Mouse (Mus musculus): Measurements from ENCODE around the gene Hnrnph1. TPM values are rescaled to one million over a fixed set of nuclear protein-coding genes. Genes with fewer than 3 reads are reported as not detected.
A peak's percentile ranks its signal among the peaks of the same experiment; 100 is the strongest.

Hnrnph1 gene
- polyA plus RNA-seq (2015; fragmentation: Nextera tagmentation; extraction: Ambion mirVana), result 294 and 309 TPM in 2 replicates

DNA sequence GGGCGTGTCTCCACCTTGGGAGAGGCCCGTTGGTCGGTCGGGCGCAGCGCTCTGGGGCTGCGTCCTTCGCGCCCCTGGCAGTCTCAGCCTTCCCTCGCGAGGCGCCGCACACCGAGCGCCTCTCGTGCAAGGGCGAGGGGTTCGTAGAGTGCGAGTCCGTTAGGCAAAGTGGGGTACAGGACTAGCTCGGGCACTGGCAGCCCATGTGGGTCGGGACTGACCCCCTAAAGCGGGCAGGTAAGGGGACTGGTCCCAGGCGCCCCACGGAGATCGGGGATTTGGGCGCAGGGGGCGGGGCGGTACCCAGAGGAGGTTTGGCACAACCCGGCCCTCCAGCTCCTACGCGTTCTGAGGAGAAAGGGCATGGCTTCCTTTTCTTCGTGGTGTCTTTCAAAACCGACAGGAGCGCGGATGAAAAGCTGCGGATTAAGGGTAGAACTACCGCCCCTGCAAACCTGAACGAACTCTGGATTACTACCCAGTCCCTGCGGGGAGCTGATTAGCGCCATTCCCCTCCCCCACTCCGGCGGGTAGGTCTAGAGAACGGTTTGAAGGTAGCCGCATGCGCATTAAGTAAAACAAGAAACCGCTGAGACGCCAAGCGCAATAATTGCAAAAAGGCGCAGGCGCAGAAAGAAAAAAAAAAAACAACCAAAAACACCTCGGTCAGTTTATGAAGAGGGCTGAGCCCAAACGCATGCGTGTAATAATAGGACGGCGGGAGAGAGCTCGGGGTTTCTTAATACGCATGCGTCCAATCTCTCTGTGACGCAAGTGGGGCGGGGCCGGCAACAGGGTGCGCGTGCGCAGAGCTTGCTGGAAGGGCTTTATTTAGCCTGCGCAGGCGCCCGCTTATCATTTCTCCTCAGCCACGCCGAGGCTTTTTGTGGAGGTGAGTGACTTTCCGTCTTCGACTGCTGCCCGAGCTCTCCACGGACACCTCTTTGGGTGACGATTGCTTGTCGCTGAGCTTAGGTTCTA lies at the start of gene Hnrnph1:
TSS of gene Hnrnph1 (plus strand) at position 80 of the 981 bp plus-strand sequence.
- peaks cover 7% of the 10 kb centered on the region for H3K36me3 ChIP-seq (ENCODE audit: insufficient read depth, low read length)
- ATAC-seq (replicated peaks; ENCODE audit: low FRiP score, low read depth) (peak; percentile 89), DNase-seq (ENCODE audit: low spot score) (peak; percentile 100)
- 0 out of 2 replicates have a peak, but pooled peaks cover 7% of the 10 kb centered on the region for H3K4me1 ChIP-seq (replicated peaks; ENCODE audit: insufficient read depth, low read length)
- TF ChIP-seq CTCF (IDR thresholded peaks at IDR 0.05; ENCODE audit: low read depth), result no peak
- H3K4me3 ChIP-seq (replicated peaks; ENCODE audit: low read depth, low read length), result peak within 1 kb of the TSS; percentile 100
- H3K9me3 ChIP-seq (replicated peaks; ENCODE audit: low read length), result no peaks in the 10 kb centered on the region
- peak within 1 kb of the TSS; percentile 100 for H3K27ac ChIP-seq
- no peaks in the 10 kb centered on the region for H3K27me3 ChIP-seq (ENCODE audit: insufficient read depth, low read length)
- peak within 1 kb of the TSS; percentile 99 for H3K9ac ChIP-seq (ENCODE audit: low read depth, low read length)
- H3K4me2 ChIP-seq (ENCODE audit: low read length), result peak within 1 kb of the TSS; percentile 95
- under 1% methylated on average over 76 of the region's 76 CpGs for WGBS

GRCm38 (mm10) chr11:50328075-50328625 lies 48.6 kb upstream of the Hnrnph1 start:
- H3K9me3 ChIP-seq (replicated peaks; ENCODE audit: low read length), result no peaks in the 10 kb centered on the region
- ATAC-seq (replicated peaks; ENCODE audit: low FRiP score, low read depth), result no peak
- no peak for TF ChIP-seq CTCF (IDR thresholded peaks at IDR 0.05; ENCODE audit: low read depth)
- H3K36me3 ChIP-seq (ENCODE audit: insufficient read depth, low read length), result no peaks in the 10 kb centered on the region
- H3K27ac ChIP-seq, result no peak overlapping the region
- H3K4me3 ChIP-seq (replicated peaks; ENCODE audit: low read depth, low read length), result no peak overlapping the region
- no peak for DNase-seq (ENCODE audit: low spot score)
- no peak overlapping the region for H3K4me2 ChIP-seq (ENCODE audit: low read length)
- H3K27me3 ChIP-seq (ENCODE audit: insufficient read depth, low read length), result no peaks in the 10 kb centered on the region
- H3K9ac ChIP-seq (ENCODE audit: low read depth, low read length), result no peak overlapping the region
- 69% methylated on average over 3 of the region's 3 CpGs for WGBS
- H3K4me1 ChIP-seq (replicated peaks; ENCODE audit: insufficient read depth, low read length), result 0 out of 2 replicates have a peak, but pooled peaks cover 4% of the 10 kb centered on the region

DNA sequence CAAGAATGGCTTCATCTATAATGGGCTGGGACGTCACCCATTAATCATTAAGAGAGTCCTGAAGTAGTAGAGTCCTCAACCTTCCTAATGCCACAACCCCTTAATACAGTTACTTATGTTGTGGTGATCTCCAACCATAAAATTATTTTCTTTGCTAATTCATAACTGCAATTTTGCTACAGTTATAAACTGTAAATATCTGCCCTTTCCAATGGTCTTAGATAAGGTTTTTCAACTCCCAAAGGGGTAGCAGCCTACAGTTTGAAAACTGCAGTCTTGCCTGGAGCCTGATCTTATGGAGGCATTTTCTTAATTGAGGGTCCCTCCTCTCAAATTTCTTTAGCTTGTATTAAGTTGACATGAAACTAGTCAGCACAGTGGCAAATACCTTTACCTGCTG lies 47.4 kb upstream of the Hnrnph1 start:
- Histone ChIP-seq H3K4me2 (ENCODE audit: low read length) (no peak overlapping the region), H3K27ac (no peak overlapping the region), H3K36me3 (ENCODE audit: insufficient read depth, low read length) (no peaks in the 10 kb centered on the region), H3K9ac (ENCODE audit: low read depth, low read length) (no peak overlapping the region), H3K4me3 (replicated peaks; ENCODE audit: low read depth, low read length) (no peak overlapping the region), H3K4me1 (replicated peaks; ENCODE audit: insufficient read depth, low read length) (0 out of 2 replicates have a peak, but pooled peaks cover 4% of the 10 kb centered on the region), H3K9me3 (replicated peaks; ENCODE audit: low read length) (no peaks in the 10 kb centered on the region), H3K27me3 (ENCODE audit: insufficient read depth, low read length) (no peaks in the 10 kb centered on the region)
- ATAC-seq (replicated peaks; ENCODE audit: low FRiP score, low read depth), result no peak
- DNase-seq (ENCODE audit: low spot score), result no peak
- TF ChIP-seq CTCF (IDR thresholded peaks at IDR 0.05; ENCODE audit: low read depth), result no peak
- 89% methylated on average over 1 of the region's 1 CpGs for WGBS

DNA sequence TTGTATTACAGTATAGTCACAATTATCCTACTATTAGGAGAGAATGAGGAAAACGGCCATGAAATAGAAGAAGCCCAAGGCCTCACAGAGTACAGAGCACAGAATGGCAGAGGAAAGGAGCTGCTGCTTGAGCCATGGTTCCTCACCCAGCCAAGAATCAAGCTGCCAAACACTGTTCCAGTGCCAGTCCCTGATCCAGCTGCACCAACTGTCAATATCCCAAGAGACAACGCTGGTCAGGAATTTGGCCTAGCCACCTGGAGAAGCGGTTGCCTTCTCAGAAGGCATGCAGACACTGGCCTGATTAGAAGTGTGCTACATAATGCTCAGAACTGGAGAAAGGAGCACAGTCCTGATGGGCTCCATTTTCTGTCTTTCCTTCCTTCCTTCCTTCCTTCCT lies 43.6 kb upstream of the Hnrnph1 start:
- H3K27me3 ChIP-seq (ENCODE audit: insufficient read depth, low read length), result no peaks in the 10 kb centered on the region
- H3K9ac ChIP-seq (ENCODE audit: low read depth, low read length), result no peak overlapping the region
- no peaks in the 10 kb centered on the region for H3K9me3 ChIP-seq (replicated peaks; ENCODE audit: low read length)
- no peaks in the 10 kb centered on the region for H3K4me1 ChIP-seq (replicated peaks; ENCODE audit: insufficient read depth, low read length)
- no peak overlapping the region for H3K4me3 ChIP-seq (replicated peaks; ENCODE audit: low read depth, low read length)
- 91% methylated on average over 3 of the region's 3 CpGs for WGBS
- H3K4me2 ChIP-seq (ENCODE audit: low read length), result no peak overlapping the region
- H3K36me3 ChIP-seq (ENCODE audit: insufficient read depth, low read length), result no peaks in the 10 kb centered on the region
- TF ChIP-seq CTCF (IDR thresholded peaks at IDR 0.05; ENCODE audit: low read depth), result no peak
- ATAC-seq (replicated peaks; ENCODE audit: low FRiP score, low read depth), result no peak
- H3K27ac ChIP-seq, result no peak overlapping the region
- no peak for DNase-seq (ENCODE audit: low spot score)

GRCm38 (mm10) chr11:50336126-50336525 lies 40.7 kb upstream of the Hnrnph1 start:
- no peak overlapping the region for H3K9ac ChIP-seq (ENCODE audit: low read depth, low read length)
- ATAC-seq (replicated peaks; ENCODE audit: low FRiP score, low read depth) (no peak), DNase-seq (ENCODE audit: low spot score) (no peak)
- H3K4me1 ChIP-seq (replicated peaks; ENCODE audit: insufficient read depth, low read length), result no peaks in the 10 kb centered on the region
- no peak overlapping the region for H3K27ac ChIP-seq
- no peak for TF ChIP-seq CTCF (IDR thresholded peaks at IDR 0.05; ENCODE audit: low read depth)
- no peak overlapping the region for H3K4me2 ChIP-seq (ENCODE audit: low read length)
- H3K36me3 ChIP-seq (ENCODE audit: insufficient read depth, low read length), result no peaks in the 10 kb centered on the region
- WGBS, result 13% methylated on average over 1 of the region's 1 CpGs
- H3K4me3 ChIP-seq (replicated peaks; ENCODE audit: low read depth, low read length), result no peak overlapping the region
- H3K27me3 ChIP-seq (ENCODE audit: insufficient read depth, low read length), result no peaks in the 10 kb centered on the region
- no peaks in the 10 kb centered on the region for H3K9me3 ChIP-seq (replicated peaks; ENCODE audit: low read length)

DNA sequence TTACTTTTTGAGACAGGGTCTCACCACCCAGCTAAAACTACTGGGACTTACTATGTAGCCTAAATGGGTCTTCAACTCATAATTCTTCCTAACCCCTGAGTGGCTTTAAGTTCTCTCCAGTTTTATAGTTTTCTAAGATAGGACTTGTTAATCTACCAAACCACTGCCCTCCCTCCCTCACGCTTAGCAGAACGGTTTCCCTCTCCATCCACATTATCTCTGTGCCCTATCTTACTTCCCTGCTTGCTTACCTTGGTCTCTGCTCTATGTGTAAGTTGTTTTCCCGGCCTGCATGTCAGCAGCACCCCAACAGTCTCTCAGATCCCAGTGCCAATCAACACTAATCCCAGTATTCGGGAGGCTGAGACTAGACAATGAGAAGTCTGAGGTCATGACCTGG lies 39.9 kb upstream of the Hnrnph1 start:
- DNase-seq (ENCODE audit: low spot score) (no peak), ATAC-seq (replicated peaks; ENCODE audit: low FRiP score, low read depth) (no peak)
- no peaks in the 10 kb centered on the region for H3K4me1 ChIP-seq (replicated peaks; ENCODE audit: insufficient read depth, low read length)
- H3K4me2 ChIP-seq (ENCODE audit: low read length), result no peak overlapping the region
- no peak for TF ChIP-seq CTCF (IDR thresholded peaks at IDR 0.05; ENCODE audit: low read depth)
- H3K4me3 ChIP-seq (replicated peaks; ENCODE audit: low read depth, low read length), result no peak overlapping the region
- no peaks in the 10 kb centered on the region for H3K27me3 ChIP-seq (ENCODE audit: insufficient read depth, low read length)
- H3K9me3 ChIP-seq (replicated peaks; ENCODE audit: low read length), result no peaks in the 10 kb centered on the region
- no peak overlapping the region for H3K27ac ChIP-seq
- 59% methylated on average over 4 of the region's 4 CpGs for WGBS
- H3K36me3 ChIP-seq (ENCODE audit: insufficient read depth, low read length), result no peaks in the 10 kb centered on the region
- no peak overlapping the region for H3K9ac ChIP-seq (ENCODE audit: low read depth, low read length)

Measured in kidney, postnatal 0 days (tissue).